Mouse (Mus musculus): ENCODE results near the gene Amn.

Gene Amn

DNA sequence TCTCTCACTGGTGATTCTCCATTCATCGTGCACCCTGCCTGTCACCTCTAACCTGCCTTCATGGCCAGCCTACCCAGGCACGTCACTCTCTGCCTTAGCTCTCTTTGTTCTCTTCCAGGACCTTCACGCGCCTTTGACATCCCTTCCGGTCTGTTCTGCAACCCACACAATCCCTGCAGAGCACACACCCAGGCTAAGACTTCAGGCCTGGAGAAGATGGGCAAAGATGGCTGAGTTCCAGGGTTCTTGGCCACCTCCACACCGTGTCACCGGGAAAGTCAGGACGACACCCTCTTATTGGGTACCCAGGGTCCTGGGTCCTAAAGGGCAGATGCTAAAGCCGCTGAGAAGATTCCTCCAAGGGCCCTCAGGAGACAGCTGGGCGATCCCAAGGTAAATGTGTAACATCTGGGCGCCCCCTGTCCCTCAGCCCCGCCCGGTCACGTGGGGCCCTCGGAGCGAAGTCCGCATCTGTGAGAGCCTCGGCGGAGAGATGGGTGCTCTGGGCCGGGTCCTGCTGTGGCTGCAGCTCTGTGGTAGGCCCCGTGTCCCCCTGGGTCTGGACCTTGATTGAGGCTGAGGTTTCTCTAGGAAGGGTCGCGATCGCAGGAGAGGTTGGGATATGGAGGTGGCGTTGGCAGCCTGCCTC, at the start of gene Amn:
Gene Amn (plus strand): TSS at position 467 of the 649 bp plus-strand sequence.
- 40% methylated on average over 25 of the region's 25 CpGs for WGBS

DNA sequence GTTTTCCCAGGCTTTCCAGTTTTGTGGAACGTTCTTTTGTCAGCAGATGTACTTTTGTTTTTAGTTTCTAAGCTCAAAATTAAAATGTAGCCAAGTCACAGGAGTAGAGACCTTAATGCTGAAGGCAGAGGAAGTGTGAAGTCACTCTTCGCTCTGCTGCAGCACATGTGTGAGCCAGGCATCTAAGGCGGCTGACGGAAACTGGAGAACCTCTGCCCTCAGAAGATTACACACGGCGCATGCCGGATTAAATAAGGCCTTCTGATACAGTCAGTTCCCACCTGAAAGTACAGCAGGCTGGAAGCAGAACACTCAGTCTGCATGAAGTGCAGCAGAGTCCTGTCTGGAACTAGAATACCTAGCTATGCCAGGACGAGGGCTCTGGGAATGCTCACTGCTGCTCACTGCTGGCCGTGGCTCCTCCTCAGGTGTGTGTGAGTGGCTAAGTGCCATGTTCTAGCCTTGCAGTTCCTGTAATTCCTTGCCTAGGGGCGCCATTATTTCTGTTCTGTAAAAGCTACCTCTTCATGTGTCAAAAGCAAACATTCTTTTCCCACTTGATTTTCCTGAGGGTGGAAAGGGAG, 45.6 kb upstream of the Amn start:
- 49% methylated on average over 10 of the region's 10 CpGs for WGBS

DNA sequence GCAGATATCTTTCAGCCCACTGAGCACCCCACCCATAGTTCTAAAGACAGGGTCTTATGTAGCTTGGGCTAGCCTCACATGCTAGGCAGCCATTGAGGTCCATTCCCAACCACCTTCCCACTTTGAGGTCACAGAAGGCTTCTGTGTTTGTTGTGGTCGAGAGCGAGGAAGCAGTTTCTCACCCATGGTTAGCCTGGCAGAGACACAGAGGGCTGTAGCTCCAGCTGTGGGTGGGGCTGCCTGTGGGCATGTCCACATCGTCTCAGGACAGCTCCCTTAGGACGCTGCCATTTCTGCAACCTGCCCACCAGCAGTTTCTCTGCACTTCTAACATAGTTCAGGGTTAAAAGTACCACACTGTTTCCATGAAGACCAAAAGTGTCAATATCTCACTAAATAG, 43.5 kb upstream of the Amn start:
- 57% methylated on average over 4 of the region's 4 CpGs for WGBS

DNA sequence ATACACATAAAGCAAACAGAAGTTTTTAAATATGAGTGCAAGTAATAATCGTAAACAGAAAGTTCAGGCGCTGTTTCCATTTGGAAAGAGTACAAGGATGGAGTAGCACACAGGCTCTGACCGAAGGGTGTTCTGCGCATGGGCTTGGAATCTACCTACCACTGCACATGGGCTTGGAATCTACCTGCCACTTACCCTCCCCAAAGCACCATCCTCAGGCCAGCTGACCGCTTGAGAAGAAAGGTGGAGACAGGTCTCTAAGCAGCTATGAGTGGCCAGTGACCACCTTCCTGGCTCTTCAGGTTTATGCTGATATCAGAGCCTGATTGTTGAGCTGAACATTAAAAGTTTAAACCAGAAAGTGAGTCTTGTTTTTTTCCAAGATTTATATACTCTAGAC, 42.4 kb upstream of the Amn start:
- WGBS: 98% methylated on average over 5 of the region's 5 CpGs

DNA sequence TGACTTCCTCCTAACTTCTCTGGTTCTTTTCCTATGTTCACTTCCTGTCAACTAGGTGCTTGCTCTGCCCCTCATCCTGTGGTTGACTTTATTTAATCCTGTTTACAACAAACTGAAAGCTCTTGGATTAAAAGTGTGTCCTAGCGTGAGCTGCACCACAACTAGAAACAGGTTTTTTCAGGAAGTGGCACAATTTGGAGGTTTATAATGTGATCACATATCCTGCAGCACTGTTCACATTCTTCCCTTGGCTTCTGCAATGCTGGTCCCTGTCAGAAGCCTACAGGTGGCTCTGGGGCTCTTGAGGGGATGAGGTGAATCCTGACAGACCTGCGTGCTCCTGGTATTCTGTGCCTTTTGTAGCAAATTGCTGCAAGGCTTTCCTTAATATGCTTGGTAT, 40.1 kb upstream of the Amn start:
- 94% methylated on average over 2 of the region's 2 CpGs for WGBS

DNA sequence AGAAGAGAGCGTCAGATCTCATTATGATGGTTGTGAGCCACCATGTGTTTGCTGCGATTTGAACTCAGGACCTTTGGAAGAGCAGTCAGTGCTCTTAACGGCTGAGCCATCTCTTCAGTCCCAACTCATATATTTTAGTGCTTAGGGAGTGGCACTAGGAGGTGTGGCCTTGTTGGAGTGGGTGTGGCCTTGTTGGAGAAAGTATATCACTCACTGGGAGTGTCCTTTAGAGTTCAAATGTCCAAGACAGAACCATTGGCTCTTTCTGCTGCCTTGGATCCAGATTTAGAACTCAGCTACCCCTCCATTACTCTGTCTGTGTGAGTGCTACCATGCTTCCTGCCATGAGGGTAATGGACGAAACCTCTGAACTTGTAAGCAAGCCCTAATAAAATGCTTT, 37.1 kb upstream of the Amn start:
- WGBS: 93% methylated on average over 4 of the region's 4 CpGs

DNA sequence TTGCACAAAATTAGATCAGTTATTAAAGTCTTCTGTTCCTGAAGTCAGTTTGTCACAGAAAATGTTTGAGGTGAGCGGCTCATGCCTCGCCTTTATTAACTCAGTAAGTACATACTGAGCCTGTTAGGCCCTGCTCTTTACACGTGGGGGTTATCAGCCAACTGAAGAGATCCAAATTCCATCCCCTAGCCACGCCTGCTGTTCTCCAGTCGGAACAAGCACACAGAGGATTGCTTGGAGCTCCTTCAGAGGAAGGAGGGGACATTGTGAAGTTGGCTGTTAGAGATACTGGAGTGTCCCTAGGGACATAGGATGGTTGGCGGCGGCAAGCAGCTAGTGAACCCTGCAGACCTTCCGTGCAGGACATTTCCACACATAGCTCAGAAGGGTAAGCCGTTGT, 36.5 kb upstream of the Amn start:
- WGBS: 87% methylated on average over 9 of the region's 9 CpGs

DNA sequence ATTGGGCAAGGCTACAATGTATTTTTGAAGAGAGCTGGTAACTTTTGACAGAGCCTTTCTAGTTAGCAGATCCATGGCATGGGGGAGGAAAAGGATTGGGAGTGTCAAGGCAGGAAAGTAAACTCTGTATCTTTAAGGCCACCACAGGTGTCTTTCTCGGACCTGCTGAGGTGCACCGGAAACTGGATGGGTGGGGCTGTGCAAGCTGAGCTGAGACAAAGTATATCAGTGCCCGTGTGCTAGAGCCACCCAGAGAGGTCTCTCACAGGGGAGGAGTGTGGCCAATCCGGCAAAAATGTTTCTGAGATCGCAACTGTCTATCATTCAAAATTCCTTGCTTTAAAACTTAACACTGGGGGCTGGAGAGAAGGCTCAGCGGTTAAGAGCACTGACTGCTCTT, 35.3 kb upstream of the Amn start:
- whole genome bisulfite sequencing: 97% methylated on average over 6 of the region's 6 CpGs

DNA sequence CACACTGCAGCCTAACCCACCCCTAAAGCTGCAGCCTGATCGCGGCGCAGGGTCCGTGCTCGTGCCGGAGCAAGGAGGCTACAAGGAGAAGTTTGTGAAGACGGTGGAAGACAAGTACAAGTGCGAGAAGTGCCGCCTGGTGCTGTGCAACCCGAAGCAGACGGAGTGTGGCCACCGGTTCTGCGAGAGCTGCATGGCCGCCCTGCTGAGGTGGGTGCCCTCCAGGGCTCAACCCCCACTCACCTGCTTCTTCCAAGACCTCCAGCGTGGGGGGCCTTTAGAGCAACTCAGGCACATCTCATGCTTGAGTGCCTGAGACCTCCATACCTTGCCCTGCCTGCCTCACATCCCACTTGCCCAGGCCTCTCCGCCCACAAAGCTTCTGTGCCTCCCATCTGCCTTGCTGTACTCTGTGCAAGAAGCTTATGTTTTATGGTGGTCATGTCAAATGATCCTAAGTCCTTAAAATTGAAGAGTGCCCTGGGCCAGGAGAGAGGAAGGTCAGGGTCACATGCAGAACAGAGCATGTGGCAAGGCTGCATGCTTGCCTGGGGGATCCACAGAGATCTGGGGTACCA, 33.2 kb upstream of the Amn start:
- WGBS: 89% methylated on average over 16 of the region's 16 CpGs

DNA sequence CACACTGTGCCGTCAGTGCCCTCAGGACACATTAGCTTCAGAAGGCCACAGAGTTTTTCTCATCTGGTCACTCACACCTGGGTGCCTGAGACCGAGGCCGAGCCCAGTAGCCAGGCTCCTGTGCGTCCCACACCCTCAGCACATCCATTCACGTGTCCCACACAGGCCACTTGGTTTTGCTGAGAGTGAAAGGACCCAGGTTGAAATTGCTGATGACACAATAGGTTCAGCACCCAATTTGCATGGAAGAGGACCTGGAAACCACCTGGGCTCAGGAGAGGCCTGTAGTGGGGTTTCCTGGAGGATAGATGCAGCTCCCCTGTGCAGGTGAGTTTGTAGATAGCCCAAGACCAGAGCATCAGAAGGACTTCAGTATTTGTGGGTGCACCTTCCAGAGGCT, 32.5 kb upstream of the Amn start:
- 90% methylated on average over 5 of the region's 5 CpGs for WGBS

DNA sequence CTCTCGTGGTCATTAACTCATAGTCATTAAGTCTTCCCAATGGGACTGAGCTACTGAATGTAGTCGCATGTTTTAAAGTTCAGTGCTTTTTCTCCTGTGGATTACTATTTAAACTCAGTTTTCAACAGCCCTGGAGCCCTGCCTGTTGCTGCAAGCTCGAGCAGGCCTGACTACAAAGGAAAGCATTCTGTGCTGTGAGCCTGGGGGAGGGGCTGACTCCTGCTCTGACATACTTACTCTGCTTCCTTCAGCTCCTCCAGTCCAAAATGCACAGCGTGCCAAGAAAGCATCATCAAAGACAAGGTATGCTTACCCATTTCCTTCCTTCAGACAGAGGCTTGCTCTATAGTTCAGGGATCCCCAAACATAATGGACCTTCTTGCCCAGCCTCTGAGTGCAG, 32.1 kb upstream of the Amn start:
- 33% methylated on average over 4 of the region's 4 CpGs for WGBS

DNA sequence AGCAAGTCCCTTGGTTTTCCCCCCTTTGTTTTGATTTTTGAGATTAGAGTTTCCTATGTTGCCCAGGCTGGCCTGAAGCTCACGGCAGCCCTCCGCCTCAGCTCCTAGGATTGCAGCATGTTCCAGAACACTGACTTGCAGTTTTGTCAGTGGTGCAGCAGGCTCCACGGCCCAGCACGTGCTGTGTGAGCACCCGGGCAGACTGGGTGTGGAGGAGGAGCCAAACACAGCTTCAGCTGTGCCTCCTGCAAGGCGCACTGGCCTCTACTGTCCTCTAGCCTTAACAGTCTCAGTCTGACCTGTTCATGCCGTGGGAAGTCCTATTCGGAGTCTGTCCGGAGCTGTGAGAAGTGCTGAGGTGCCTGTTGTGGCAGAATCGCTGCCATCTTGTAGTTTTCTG, 31.0 kb upstream of the Amn start:
- WGBS: 61% methylated on average over 10 of the region's 10 CpGs

DNA sequence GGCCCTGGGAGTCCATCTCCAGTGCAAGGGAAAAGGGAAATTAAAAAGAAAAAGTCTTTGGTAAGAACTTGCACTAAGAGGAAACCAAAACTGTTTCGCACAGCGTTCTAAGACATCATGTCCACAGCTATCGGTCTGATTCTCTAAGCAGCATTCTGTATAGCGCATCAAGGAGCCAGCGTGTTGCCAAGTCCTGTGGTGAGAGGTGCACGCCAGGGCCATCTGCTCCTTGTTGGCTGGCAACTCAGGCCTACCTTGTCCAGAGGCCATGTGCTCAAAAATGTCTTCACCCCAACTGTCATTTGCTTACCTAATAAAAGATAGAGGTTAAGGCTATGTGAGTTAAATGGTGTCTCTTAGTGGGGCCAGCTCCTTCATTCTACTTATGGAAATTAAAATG, 29.0 kb upstream of the Amn start:
- 86% methylated on average over 6 of the region's 6 CpGs for WGBS

DNA sequence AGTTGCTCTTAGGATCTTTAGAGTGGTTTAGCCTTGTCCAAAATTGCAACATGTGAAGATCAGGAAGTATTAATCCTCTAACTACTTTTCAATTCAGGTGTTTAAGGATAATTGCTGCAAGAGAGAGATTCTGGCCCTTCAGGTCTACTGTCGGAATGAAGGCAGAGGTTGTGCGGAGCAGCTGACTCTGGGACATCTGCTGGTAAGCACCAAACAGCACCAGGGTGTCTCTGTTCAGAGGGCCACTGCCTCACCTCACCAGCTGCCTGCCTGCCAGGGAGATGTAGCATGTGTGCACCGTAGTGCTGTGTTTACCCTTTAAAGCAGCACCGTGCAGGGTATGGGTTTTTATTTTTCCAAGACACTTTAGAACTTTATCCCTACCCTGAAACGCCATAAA, 28.5 kb upstream of the Amn start:
- WGBS: 94% methylated on average over 5 of the region's 5 CpGs

DNA sequence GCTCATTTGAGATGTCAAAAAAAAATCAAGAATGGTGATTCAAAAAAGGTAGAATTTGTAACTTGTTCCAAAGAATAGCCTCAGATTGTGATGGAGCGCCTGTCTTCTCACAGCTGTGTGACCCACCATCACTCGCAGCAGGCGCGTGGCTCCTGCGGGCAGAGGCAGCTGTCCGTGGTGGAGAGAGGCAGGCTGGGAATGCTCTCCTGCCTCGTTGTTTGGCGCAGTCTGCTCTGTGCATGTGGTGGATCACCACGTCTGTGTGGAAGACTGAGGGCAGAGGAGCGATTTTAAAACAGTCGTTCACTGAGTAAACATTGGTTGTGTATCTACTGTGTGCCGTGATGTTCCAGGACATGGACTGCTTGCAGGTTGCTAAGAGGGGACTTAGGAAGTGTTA, 27.2 kb upstream of the Amn start:
- 89% methylated on average over 12 of the region's 12 CpGs for WGBS

DNA sequence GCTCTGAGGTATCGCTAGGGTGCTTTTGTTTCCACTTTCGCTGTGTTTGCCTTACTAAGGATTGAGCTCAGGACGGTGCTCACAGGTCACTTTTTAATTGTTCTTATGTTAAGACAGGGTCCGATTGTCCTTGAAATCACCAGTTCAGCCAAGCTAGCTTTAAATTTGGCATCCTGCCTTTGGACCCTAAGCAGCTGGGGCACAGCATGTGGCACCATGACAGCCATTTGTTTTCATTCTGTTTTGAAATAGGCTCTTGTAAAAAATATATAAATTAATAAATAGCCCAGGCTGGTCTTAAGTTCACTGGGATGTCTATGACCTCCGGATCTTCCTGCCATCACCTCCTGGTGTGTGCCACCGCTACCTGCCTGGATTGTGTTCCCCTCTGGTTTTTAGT, 25.8 kb upstream of the Amn start:
- WGBS: 78% methylated on average over 6 of the region's 6 CpGs

DNA sequence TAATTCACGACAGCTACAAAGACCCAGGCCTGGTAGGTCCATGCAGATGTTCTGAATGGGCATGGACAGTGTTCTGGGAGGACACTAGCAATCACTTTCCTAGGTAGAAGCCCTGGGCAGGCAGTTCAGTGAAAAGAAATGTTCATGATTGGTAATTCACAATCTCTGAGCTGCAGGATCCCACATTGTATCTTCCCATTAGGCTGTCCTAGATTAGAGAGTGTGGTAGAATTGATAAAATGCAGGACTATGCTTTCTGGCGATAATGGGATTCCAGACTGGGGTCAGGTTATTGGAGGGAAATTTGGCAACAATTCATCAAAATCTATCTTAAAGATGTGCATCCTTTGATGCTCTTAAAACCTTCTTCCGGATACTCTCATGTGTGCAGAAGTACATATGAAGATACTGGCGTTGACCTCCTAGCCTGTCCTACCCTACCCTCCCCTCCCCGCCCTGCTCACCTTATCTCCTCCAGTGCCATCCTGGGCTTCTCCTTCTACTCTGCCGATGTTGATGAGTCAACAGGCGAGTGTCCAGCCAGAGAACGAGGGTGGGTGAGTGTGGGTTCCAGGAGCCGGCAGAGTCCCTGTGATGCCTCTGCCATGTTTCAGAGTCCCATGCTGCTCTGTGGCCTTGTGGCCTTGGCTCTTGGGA, 24.0 kb upstream of the Amn start:
- 80% methylated on average over 9 of the region's 9 CpGs for WGBS

DNA sequence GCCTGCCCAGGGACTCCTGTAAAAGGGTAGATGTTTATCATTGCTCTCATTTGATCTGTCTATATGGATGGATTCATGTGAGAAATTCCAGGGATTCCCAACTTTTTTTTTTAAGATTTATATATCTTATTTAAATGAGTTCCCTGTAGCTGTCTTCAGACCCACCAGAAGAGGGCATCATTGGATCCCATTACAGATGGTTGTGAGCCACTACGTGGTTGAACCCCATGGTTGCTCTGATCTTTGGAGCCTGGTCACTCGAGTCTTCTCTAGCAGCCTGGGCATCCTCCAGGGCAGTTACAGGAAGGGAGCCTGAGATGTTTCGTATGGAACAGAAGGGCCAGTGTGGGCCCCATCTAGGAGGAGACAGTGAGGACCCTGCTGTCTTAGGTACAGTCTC, 21.8 kb upstream of the Amn start:
- WGBS: 61% methylated on average over 3 of the region's 3 CpGs

DNA sequence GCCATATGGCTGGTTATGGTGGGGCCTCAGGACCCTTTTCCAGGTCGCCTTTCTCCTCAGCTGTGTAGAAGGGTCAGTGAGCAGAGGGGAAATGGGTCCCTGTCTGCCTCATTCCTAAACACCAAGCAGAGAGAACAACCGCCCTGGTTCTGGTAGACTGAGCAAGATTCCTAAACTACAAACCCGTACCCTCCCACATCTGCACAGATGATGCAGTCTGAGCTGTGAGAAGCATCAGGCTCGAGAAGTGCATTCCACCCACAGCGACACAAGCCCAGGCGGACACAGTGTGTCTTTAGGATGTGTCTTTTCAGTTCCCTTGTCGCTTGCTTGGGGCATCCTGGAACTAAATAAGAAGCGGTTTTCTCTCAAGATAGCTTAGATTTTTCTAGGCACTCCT, 20.8 kb upstream of the Amn start:
- 54% methylated on average over 8 of the region's 8 CpGs for WGBS

DNA sequence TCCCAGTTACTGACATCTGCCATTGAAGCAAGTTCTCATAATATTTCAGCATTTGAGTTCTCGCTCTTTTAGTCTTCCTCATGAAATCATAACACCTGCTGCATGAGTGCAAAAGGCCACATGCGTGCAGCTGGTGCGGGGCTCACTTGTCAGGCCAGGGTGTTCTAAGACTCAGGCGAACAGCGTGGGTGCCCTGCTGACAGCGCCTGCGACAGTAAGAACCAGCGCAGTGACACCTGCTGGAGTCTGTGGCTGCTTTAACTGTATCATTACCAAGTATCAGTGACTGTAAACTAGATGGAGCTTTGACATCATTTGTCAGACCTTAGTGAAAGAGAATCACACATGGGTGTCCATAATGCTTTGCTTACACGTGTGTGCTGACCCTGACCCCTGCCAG, 19.7 kb upstream of the Amn start:
- 47% methylated on average over 9 of the region's 9 CpGs for WGBS

DNA sequence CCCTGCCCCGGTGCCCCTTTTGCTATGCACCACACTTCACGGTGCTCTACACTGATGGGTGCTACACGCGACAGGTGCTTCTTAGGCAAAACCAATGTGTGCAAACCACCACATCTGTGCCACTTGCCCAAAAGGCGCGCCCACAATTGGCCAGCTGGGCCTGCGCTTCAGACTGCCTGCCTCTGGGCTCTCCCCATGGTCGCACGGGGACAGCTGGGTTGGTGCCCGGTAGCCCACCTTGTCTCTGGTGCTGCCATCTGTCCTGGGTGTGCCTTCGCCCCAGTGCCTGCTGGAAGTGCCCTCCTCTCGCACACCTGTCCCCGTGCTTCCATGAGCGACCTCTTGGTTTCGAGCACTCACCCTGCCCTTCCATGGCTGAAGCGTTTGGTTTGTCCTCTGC, 7.2 kb upstream of the Amn start:
- 91% methylated on average over 16 of the region's 16 CpGs for WGBS

DNA sequence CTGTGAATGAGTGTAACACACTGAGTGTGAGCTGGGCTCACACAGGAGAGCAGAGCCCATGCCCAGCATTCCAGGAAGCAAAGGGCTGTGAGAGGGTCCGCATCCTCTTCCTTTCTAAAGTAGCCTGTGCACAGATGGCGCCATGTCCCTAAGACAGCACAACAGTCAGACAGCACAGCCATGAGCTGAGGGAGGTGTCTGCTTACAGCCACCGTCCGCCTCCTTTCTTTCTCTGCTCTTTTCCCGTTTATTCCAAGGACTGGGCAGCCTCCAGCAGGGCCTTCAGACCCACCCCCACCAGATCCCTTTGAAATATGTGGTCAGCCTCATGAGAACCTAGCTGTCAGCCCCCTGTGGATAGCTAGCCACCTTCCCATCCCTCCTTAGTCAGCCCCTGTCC, 5.7 kb upstream of the Amn start:
- WGBS: 46% methylated on average over 5 of the region's 5 CpGs

DNA sequence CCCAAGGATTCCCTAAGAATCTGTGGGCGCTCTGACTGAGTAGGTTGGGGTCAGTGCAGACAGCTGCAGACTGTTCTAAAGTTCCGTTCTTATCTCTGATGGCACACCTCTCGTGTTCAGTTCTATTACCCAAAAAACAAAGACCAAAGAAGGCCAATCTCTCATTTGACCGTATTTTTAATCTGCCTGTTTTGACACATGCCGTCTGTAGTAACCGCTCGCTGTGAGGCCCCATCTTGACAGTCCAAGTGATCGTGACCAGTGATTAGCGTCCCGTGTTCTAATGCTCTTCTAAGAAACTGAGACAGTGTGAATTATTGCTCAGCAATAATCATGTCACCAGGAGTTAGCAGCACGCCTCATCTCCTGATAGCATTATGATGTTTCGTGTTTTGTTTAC, 4.3 kb upstream of the Amn start:
- 91% methylated on average over 12 of the region's 12 CpGs for WGBS
